Mouse (Mus musculus): ENCODE data around the gene Gmpr2.

Gmpr2 gene

DNA sequence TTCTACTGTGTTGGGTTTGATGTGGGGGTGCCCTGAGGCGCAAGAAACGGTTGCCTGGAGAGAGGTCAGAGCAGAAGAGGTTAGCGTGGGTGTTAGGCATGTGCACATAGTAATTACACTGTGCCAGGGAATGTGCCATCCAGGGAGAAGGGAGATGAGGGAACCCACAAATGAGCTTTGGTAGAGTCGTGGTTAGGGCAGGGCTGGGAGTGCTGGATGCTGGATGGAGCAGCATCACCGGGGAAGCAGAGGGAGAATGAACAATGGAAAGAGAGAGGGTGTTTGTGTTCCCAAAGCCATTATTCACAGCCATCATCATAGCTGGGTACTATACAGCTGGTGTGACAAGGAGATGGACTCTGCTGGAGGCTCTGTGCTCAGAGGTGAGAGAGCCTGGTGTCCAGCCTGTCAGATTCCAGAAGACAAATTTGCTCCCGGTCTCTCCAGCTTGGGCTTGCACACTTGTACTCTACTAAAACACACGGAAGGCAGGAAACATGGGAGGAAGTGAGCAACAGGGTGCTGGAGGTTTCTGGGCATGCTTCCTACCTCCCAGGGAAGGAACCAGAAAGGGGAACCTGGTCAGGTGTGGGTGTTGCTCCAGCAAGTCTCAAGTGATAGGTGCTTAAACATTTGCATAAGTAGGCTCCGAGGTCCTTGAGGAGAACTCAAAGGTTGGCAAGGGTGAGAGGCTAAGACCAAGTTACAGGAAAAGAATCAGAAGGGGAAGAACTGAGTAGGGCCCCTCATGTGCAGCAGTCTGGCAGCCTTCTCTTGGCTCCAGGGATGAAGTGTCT, 56.3 kb downstream of the Gmpr2 start:
- ChIA-PET POLR2A (interaction anchor here in 3 of 4 experiments (0.6 to 3.8 kb wide), 5 partner anchors 8 to 84 kb away, joined by 3 to 26 read pairs (median 3); partner anchors contain the start of genes Gmpr2 (in 1 of the 3), Nedd8 (in 1 of the 3), Rabggta (in 1 of the 3) and Tm9sf1 (in 1 of the 3)), CTCF (interaction anchor here in 2 of 4 experiments (0.6 to 1.6 kb wide), 2 partner anchors 15 to 579 kb away, joined by 3 to 4 read pairs; no protein-coding TSS in a partner anchor)
